Mouse (Mus musculus) NIH3T3 (cell line): Measurements from ENCODE around the gene Prkar1b.
A peak's percentile ranks its signal among the peaks of the same experiment; 100 is the strongest.

Source experiments
- DNase-seq: peaks from one replicate; pipeline ENCODE4 v3.0.0-alpha.2; 2012; ENCODE audit warnings: low read depth

Prkar1b gene

DNA sequence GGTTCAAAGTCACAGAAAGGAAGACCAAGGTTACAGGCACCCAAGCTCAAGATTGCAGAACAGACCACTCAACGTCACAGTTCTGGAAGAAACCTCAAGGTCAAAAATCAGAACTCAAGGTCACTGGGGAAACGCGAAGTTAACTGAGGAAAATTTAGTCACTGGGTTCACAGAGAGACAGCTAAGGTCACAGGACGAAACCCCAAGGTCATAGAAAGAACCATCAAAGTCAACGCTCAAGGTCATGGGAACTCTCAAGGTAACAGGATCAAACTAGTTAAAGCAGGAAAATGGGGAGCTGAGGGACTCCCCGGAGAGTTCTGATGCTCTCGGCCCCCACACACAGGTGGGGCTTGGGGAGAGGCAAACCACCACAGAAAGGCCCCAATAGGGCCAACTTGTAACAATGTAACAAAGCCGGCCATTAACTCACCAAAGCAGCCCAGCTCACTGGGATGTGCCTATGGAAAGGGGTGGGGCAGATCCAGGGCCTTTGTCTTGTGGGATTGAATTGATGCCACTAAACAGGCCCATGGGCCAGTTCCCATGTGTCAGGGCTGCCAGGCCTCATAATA, 174.8 kb downstream of the Prkar1b start:
- no peak for DNase-seq

GRCm38 (mm10) chr5:138973480-138973879, 176.3 kb downstream of the Prkar1b start:
- no peak for DNase-seq

DNA sequence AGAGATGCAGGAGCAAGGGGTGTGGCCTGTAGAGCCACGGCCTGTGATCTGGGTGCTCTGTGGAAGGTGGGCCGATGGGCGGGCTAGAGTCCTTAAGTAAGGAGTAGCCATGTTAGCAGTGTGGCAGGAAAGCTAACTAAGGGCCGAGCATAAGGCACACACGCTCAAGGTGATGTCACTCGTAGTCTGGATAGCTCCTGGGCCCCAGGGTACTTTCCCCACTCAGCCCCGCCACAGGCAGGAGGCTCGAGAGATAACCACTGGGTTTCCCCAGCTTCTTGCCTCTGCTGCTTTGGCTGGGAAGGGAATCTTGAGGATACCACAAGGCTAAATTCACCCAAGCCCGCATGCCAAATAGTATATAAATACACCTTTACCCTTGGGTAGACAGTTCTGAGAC, 178.4 kb downstream of the Prkar1b start:
- DNase-seq = no peak

DNA sequence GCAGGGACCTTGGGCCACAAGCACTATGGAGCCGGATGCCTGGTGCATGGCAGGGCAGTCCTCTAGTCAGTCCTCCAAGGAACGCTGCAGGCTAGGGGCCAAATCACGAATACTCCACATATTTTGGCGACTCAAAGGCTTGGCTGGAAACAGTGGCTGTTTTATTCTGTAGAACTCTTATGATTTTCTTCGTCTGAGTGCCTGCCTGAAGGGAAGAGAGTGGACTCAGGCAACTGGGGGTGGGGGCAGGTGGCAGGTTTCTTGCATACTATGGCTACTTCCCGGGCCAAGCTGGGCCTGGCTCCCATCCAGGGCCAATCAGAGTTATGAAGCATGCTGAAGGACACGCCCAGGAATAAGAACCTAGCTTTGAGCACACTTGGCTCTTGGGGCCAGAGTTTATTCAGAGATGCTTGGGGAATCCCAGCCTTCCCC, 179.7 kb downstream of the Prkar1b start:
- DNase-seq = peak; percentile 73
